Mouse (Mus musculus) olfactory bulb, adult 2 months (tissue): Measurements from ENCODE around the gene Ppm1m.

Source experiments
- CTCF ChIP-seq: fragments of 200-500 bp; IDR thresholded peaks from 2 replicates; pipeline ENCODE4 v1.5.1; 2012; ENCODE audit warnings: low read depth, mild to moderate bottlenecking, low read length, moderate library complexity; ENCODE audit not compliant: insufficient read depth
- POLR2A ChIP-seq: fragments of 200-500 bp; IDR thresholded peaks from 2 replicates; pipeline ENCODE4 v1.6.1; 2012; ENCODE audit warnings: mild to moderate bottlenecking, low read depth, low read length, moderate library complexity; ENCODE audit not compliant: insufficient read depth

GRCm38 (mm10) chr9:106227790-106228429 lies 28.4 kb upstream of the Ppm1m start:
- TF ChIP-seq POLR2A (no peak), CTCF (no peak)
